In the genomic region with DNA sequence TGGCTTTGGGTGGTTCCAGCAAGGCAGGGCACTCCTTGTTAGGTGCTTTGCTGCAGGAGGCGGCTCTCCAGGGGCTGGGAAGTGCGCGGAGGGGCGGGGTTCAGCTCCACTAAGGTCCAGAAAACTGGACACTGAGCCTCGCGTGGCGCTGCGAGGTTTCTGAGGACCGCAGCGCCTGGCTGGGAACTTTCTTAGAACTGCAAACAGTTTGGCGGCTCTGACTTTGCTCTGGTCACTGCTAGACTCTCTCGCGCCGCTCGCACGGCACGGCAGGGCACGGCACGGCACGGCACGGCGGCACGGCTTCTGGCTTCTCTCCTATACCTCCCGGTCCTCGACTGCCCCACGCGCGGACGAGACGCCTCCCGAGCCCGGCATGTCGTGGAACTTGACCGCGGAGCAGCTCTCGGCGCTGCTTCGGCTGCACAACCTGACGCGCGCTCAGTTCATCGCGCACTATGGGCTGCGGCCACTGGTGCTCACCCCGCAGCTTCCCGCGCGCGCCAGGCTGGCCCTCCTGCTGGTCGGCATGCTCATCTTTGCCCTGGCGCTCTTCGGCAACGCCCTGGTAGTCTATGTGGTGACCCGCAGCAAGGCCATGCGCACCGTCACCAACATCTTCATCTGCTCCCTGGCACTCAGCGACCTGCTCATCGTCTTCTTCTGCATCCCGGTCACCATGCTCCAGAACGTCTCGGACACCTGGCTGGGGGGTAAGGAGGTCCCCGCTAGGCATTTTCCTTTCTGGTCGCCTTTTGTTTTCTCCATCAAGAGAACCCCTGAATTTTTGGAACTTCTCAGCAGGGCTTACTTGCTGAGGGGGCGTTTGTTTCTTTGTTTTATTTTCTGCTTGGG, we compare ENCODE assay signal across 8 mouse cellular contexts. TPM values are rescaled to one million over a fixed set of nuclear protein-coding genes. Genes with fewer than 3 reads are reported as not detected.
A peak's percentile ranks its signal among the peaks of the same experiment; 100 is the strongest.
DNase-seq lines count a peak whose midpoint lies in the region; ATAC-seq and TF ChIP-seq lines count a peak whose summit lies in the region.

TSS of gene C130060K24Rik (plus strand) at position 188 of the 855 bp plus-strand sequence.

- no peaks in the 10 kb centered on the region for H3K36me3 ChIP-seq in forebrain, embryonic 16.5 days (ENCODE audit: control insufficient read depth, insufficient read depth)
- no peaks in the 10 kb centered on the region for H3K36me3 ChIP-seq in liver, embryonic 12.5 days

- TF ChIP-seq POLR2A in cortical plate, adult 2 months (IDR thresholded peaks at IDR 0.05; ENCODE audit: extremely low read depth, insufficient read depth, low read length): no peak

- peak; percentile 80 for ATAC-seq in forebrain, embryonic 16.5 days
- no peak for ATAC-seq in liver, embryonic 12.5 days

- DNase-seq in layer of hippocampus, adult 2 months (ENCODE audit: low spot score in 2 of 2): no peak
- no peak for DNase-seq in layer of hippocampus, adult 18-20 months (ENCODE audit: low spot score in 2 of 2)
- DNase-seq in right cerebral cortex, adult 2 months (ENCODE audit: low spot score in 2 of 2): peak; percentile 2 to 3
- DNase-seq in spleen, postnatal 4 days (ENCODE audit: low spot score in 2 of 2): no peak
- DNase-seq in spleen, postnatal 36 days (ENCODE audit: low spot score in 2 of 2): no peak

- H3K27ac ChIP-seq in layer of hippocampus, adult 2 months: no peak within 1 kb of the TSS
- no peak within 1 kb of the TSS for H3K27ac ChIP-seq in cortical plate, adult 2 months (ENCODE audit: insufficient read depth, low read length)
- H3K27ac ChIP-seq in forebrain, embryonic 16.5 days (ENCODE audit: low read length): no peak within 1 kb of the TSS
- no peak within 1 kb of the TSS for H3K27ac ChIP-seq in liver, embryonic 12.5 days

- H3K27me3 ChIP-seq in forebrain, embryonic 16.5 days (replicated peaks; ENCODE audit: control insufficient read depth, insufficient read depth, low read length): no peaks in the 10 kb centered on the region
- peaks cover 33% of the 10 kb centered on the region for H3K27me3 ChIP-seq in liver, embryonic 12.5 days (replicated peaks)

- peak within 1 kb of the TSS; percentile 96 for H3K4me2 ChIP-seq in forebrain, embryonic 16.5 days (ENCODE audit: low read length)
- H3K4me2 ChIP-seq in liver, embryonic 12.5 days: peak within 1 kb of the TSS; percentile 66

- no peaks in the 10 kb centered on the region for H3K4me1 ChIP-seq in cortical plate, adult 2 months (ENCODE audit: control insufficient read depth, insufficient read depth, low read length)
- H3K4me1 ChIP-seq in forebrain, embryonic 16.5 days (replicated peaks; ENCODE audit: control insufficient read depth, insufficient read depth, low read length): peaks cover 4% of the 10 kb centered on the region
- no peaks in the 10 kb centered on the region for H3K4me1 ChIP-seq in liver, embryonic 12.5 days

- H3K4me3 ChIP-seq in layer of hippocampus, adult 2 months: peak within 1 kb of the TSS; percentile 50
- H3K4me3 ChIP-seq in cortical plate, adult 2 months (ENCODE audit: insufficient read depth, low read length): peak within 1 kb of the TSS; percentile 24
- H3K4me3 ChIP-seq in forebrain, embryonic 16.5 days (replicated peaks; ENCODE audit: low read length): peak within 1 kb of the TSS; percentile 58
- H3K4me3 ChIP-seq in liver, embryonic 12.5 days: peak within 1 kb of the TSS; percentile 41

- TF ChIP-seq CTCF in layer of hippocampus, adult 2 months (conservative IDR thresholded peaks at IDR 0.05): no peak
- no peak for TF ChIP-seq CTCF in cortical plate, adult 2 months (IDR thresholded peaks at IDR 0.05; ENCODE audit: extremely low read depth, insufficient read depth, low read length)

- H3K9me3 ChIP-seq in forebrain, embryonic 16.5 days (ENCODE audit: control insufficient read depth, low read length): no peaks in the 10 kb centered on the region
- no peaks in the 10 kb centered on the region for H3K9me3 ChIP-seq in liver, embryonic 12.5 days (replicated peaks)

- peak within 1 kb of the TSS; percentile 61 for H3K9ac ChIP-seq in forebrain, embryonic 16.5 days (replicated peaks; ENCODE audit: low read depth, low read length)
- no peak within 1 kb of the TSS for H3K9ac ChIP-seq in liver, embryonic 12.5 days

- WGBS in forebrain, embryonic 16.5 days: under 1% methylated on average over 64 of the region's 64 CpGs
- 3% methylated on average over 63 of the region's 64 CpGs for WGBS in liver, embryonic 12.5 days (ENCODE audit: insufficient replicate concordance)

RNA-seq across cellular contexts. Expression of gene C130060K24Rik, which starts in this region (rescaled TPM):
- total RNA-seq in layer of hippocampus, adult 2 months (2021): under 1 TPM; 0.15 to 0.46 TPM
- total RNA-seq in layer of hippocampus, adult 18-20 months (2021): under 1 TPM; 0.48 to 0.57 TPM
- 0.65 TPM in 1 of 2 replicates, not detected in the other for polyA plus RNA-seq in cortical plate, adult 2 months (2012; rRNA removed)
- 0.53 and 0.84 TPM in 2 replicates for polyA plus RNA-seq in forebrain, embryonic 16.5 days (2015; fragmentation: Nextera tagmentation; extraction: Ambion mirVana)
- not detected in 2 replicates for polyA plus RNA-seq in liver, embryonic 12.5 days (2016; fragmentation: Nextera tagmentation; extraction: Ambion mirVana)

Comparison
In these comparisons a context has a peak if more than half of its experiments do, and no peak if none do; other contexts are left out.
1. Peak in ATAC-seq, H3K4me3 ChIP-seq, H3K9ac ChIP-seq and H3K4me2 ChIP-seq in forebrain, embryonic 16.5 days; RNA of the gene not detected or under 1 TPM.
2. DNase-seq: peak in right cerebral cortex, adult 2 months (2 of 2); none in layer of hippocampus, adult 2 months (0 of 2), layer of hippocampus, adult 18-20 months (0 of 2), spleen, postnatal 4 days (0 of 2) and spleen, postnatal 36 days (0 of 2).
3. Peak in every context shown above with its lines, with median percentiles within 50 percentile points of each other: H3K4me3 ChIP-seq.